Mouse (Mus musculus): ENCODE measurements around the gene Epha7. TPM values are rescaled to one million over a fixed set of nuclear protein-coding genes. Genes with fewer than 3 reads are reported as not detected.

The Epha7 gene
- polyA plus RNA-seq, 1 experiment from 2014 or later, result 1.7 TPM

DNA sequence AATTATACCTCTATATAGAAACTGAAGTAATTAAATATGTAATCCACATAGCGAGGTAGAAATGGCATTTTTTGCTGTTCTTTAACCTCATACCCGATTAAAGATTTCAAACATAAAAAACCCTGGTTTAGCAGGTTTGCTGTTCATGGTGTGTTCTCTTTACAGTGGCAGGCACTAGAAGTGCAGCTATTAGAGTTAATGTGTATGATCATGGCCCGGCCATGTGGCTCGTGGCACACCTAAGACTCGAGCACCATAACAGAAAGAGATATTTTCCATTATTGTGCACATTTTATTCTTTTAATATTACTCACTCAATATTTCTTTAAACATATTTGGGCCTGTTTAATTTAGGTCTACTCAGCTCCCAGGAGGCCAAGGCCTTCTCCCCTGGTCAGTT lies 76.7 kb downstream of the Epha7 start:
- no peaks in the 10 kb centered on the region for H3K27me3 ChIP-seq (ENCODE audit: control insufficient read depth, insufficient read depth, low read depth, low read length)
- no peak overlapping the region for H3K4me2 ChIP-seq (ENCODE audit: low read depth, low read length)
- H3K9me3 ChIP-seq (replicated peaks; ENCODE audit: control insufficient read depth, low read length), result no peaks in the 10 kb centered on the region
- no peak overlapping the region for H3K27ac ChIP-seq (ENCODE audit: low read length)
- H3K4me3 ChIP-seq (ENCODE audit: low read depth, low read length), result no peak overlapping the region
- no peaks in the 10 kb centered on the region for H3K4me1 ChIP-seq (ENCODE audit: control insufficient read depth, low read depth, low read length)
- no peak overlapping the region for H3K9ac ChIP-seq (ENCODE audit: low read depth, low read length)
- H3K36me3 ChIP-seq (ENCODE audit: control insufficient read depth, insufficient read depth), result no peaks in the 10 kb centered on the region
- 72% methylated on average over 5 of the region's 5 CpGs for WGBS (ENCODE audit: insufficient replicate concordance)
- no peak for ATAC-seq (ENCODE audit: low read depth)

- Histone ChIP-seq H3K4me3 (ENCODE audit: low read depth, low read length) (no peak overlapping the region), H3K9ac (ENCODE audit: low read depth, low read length) (no peak overlapping the region), H3K9me3 (replicated peaks; ENCODE audit: control insufficient read depth, low read length) (no peaks in the 10 kb centered on the region), H3K27ac (ENCODE audit: low read length) (no peak overlapping the region), H3K4me1 (ENCODE audit: control insufficient read depth, low read depth, low read length) (no peaks in the 10 kb centered on the region), H3K4me2 (ENCODE audit: low read depth, low read length) (no peak overlapping the region), H3K27me3 (ENCODE audit: control insufficient read depth, insufficient read depth, low read depth, low read length) (no peaks in the 10 kb centered on the region), H3K36me3 (ENCODE audit: control insufficient read depth, insufficient read depth) (no peaks in the 10 kb centered on the region)
- no peak for ATAC-seq (ENCODE audit: low read depth)
- WGBS (ENCODE audit: insufficient replicate concordance), result 57% methylated on average over 3 of the region's 3 CpGs
Measured at GRCm38 (mm10) chr4:28890102-28890501, 77.2 kb downstream of the Epha7 start.

DNA sequence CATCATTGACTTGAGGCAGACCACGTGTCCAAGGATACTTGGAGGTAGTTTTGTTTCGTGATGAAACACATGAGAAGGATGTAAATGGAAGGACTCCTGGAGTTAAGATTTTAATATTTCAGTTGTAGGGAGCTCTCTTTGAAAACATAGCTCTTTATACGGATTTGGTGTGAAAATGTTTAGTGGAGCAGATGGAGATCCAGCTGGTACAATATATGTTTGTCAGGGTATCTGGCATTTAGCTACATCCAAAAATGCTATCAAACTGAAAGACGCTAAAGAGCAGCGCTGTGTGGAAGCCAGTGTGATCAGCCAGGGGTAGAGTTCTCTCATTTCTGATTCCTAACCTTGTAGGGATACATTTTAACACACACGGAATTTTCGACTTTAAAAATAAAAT lies 82.5 kb downstream of the Epha7 start:
- WGBS (ENCODE audit: insufficient replicate concordance), result 67% methylated on average over 7 of the region's 7 CpGs
- no peaks in the 10 kb centered on the region for H3K36me3 ChIP-seq (ENCODE audit: control insufficient read depth, insufficient read depth)
- H3K9ac ChIP-seq (ENCODE audit: low read depth, low read length), result no peak overlapping the region
- H3K4me3 ChIP-seq (ENCODE audit: low read depth, low read length), result no peak overlapping the region
- H3K4me2 ChIP-seq (ENCODE audit: low read depth, low read length), result no peak overlapping the region
- no peak overlapping the region for H3K27ac ChIP-seq (ENCODE audit: low read length)
- H3K27me3 ChIP-seq (ENCODE audit: control insufficient read depth, insufficient read depth, low read depth, low read length), result no peaks in the 10 kb centered on the region
- no peak for ATAC-seq (ENCODE audit: low read depth)
- no peaks in the 10 kb centered on the region for H3K4me1 ChIP-seq (ENCODE audit: control insufficient read depth, low read depth, low read length)
- H3K9me3 ChIP-seq (replicated peaks; ENCODE audit: control insufficient read depth, low read length), result no peaks in the 10 kb centered on the region

GRCm38 (mm10) chr4:28899373-28899772 lies 86.4 kb downstream of the Epha7 start:
- Histone ChIP-seq H3K36me3 (ENCODE audit: control insufficient read depth, insufficient read depth) (no peaks in the 10 kb centered on the region), H3K4me1 (ENCODE audit: control insufficient read depth, low read depth, low read length) (no peaks in the 10 kb centered on the region), H3K4me2 (ENCODE audit: low read depth, low read length) (no peak overlapping the region), H3K4me3 (ENCODE audit: low read depth, low read length) (no peak overlapping the region), H3K27ac (ENCODE audit: low read length) (no peak overlapping the region), H3K9me3 (replicated peaks; ENCODE audit: control insufficient read depth, low read length) (no peaks in the 10 kb centered on the region), H3K27me3 (ENCODE audit: control insufficient read depth, insufficient read depth, low read depth, low read length) (no peaks in the 10 kb centered on the region), H3K9ac (ENCODE audit: low read depth, low read length) (no peak overlapping the region)
- 67% methylated on average over 4 of the region's 4 CpGs for WGBS (ENCODE audit: insufficient replicate concordance)
- ATAC-seq (ENCODE audit: low read depth), result no peak

GRCm38 (mm10) chr4:28899783-28900182 lies 86.9 kb downstream of the Epha7 start:
- H3K9ac ChIP-seq (ENCODE audit: low read depth, low read length), result no peak overlapping the region
- no peak overlapping the region for H3K27ac ChIP-seq (ENCODE audit: low read length)
- no peak for ATAC-seq (ENCODE audit: low read depth)
- no peaks in the 10 kb centered on the region for H3K27me3 ChIP-seq (ENCODE audit: control insufficient read depth, insufficient read depth, low read depth, low read length)
- no peak overlapping the region for H3K4me2 ChIP-seq (ENCODE audit: low read depth, low read length)
- WGBS (ENCODE audit: insufficient replicate concordance), result 77% methylated on average over 11 of the region's 11 CpGs
- H3K36me3 ChIP-seq (ENCODE audit: control insufficient read depth, insufficient read depth), result no peaks in the 10 kb centered on the region
- H3K9me3 ChIP-seq (replicated peaks; ENCODE audit: control insufficient read depth, low read length), result no peaks in the 10 kb centered on the region
- no peaks in the 10 kb centered on the region for H3K4me1 ChIP-seq (ENCODE audit: control insufficient read depth, low read depth, low read length)
- H3K4me3 ChIP-seq (ENCODE audit: low read depth, low read length), result no peak overlapping the region

DNA sequence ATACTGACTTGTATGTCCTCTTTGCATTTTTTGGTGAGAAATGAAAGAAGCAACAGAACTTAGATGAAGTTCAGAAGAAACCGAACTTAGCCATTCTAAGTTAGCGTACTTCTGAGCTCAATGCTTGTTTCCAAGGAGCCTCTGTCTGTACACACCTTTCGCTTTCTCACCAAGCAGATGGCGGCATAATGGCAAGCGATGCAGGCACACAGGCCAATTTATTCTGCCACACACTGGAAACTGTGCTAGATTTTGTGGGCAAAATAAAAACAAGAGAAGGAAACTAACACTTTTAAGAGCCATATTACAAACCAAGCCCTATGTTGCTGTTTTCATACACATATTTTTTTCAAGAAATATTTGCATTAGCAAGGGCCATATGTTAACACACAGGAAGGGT lies 88.6 kb downstream of the Epha7 start:
- Histone ChIP-seq H3K4me3 (ENCODE audit: low read depth, low read length) (no peak overlapping the region), H3K36me3 (ENCODE audit: control insufficient read depth, insufficient read depth) (no peaks in the 10 kb centered on the region), H3K4me1 (ENCODE audit: control insufficient read depth, low read depth, low read length) (no peaks in the 10 kb centered on the region), H3K4me2 (ENCODE audit: low read depth, low read length) (no peak overlapping the region), H3K9me3 (replicated peaks; ENCODE audit: control insufficient read depth, low read length) (no peaks in the 10 kb centered on the region), H3K27ac (ENCODE audit: low read length) (no peak overlapping the region), H3K27me3 (ENCODE audit: control insufficient read depth, insufficient read depth, low read depth, low read length) (no peaks in the 10 kb centered on the region), H3K9ac (ENCODE audit: low read depth, low read length) (no peak overlapping the region)
- ATAC-seq (ENCODE audit: low read depth), result no peak
- WGBS (ENCODE audit: insufficient replicate concordance), result 77% methylated on average over 5 of the region's 5 CpGs

DNA sequence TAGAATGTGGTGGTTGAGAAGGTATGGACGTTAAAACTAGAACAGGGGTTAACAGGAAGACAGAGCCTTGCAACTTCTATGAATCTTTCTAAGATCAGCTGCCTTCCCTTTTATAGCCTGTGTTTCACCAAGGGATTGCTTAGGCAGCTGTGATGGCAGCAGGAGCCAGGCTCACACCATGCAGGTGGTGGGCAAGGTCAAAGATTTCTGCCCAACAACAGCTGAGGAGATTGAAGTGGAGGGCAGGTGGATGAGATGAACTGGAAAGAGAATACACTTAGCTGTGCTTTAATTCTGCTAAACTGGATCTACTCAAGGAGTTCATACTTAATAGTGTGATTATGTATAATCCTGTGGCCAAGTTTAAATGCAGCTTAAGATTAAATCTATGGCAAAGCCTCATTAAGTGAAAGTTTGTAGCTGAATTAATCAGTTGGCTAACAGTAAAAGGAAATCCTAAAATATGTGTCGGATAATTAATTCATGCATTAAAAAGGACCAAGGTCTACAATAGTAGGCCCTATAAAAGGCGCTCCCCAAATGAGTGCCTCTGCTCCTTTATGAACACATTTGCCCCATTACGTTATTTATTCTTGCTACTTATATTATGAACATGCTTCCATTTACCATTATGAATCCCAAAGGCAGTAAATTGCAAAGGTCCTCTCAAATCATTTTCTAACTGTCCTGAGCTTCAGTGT lies 89.2 kb downstream of the Epha7 start:
- no peaks in the 10 kb centered on the region for H3K9me3 ChIP-seq (replicated peaks; ENCODE audit: control insufficient read depth, low read length)
- H3K4me2 ChIP-seq (ENCODE audit: low read depth, low read length), result no peak overlapping the region
- no peak for ATAC-seq (ENCODE audit: low read depth)
- H3K4me3 ChIP-seq (ENCODE audit: low read depth, low read length), result no peak overlapping the region
- WGBS (ENCODE audit: insufficient replicate concordance), result 69% methylated on average over 4 of the region's 4 CpGs
- H3K27me3 ChIP-seq (ENCODE audit: control insufficient read depth, insufficient read depth, low read depth, low read length), result no peaks in the 10 kb centered on the region
- no peak overlapping the region for H3K27ac ChIP-seq (ENCODE audit: low read length)
- no peaks in the 10 kb centered on the region for H3K36me3 ChIP-seq (ENCODE audit: control insufficient read depth, insufficient read depth)
- no peaks in the 10 kb centered on the region for H3K4me1 ChIP-seq (ENCODE audit: control insufficient read depth, low read depth, low read length)
- H3K9ac ChIP-seq (ENCODE audit: low read depth, low read length), result no peak overlapping the region

- Histone ChIP-seq H3K27me3 (ENCODE audit: control insufficient read depth, insufficient read depth, low read depth, low read length) (no peaks in the 10 kb centered on the region), H3K9ac (ENCODE audit: low read depth, low read length) (no peak overlapping the region), H3K36me3 (ENCODE audit: control insufficient read depth, insufficient read depth) (no peaks in the 10 kb centered on the region), H3K27ac (ENCODE audit: low read length) (no peak overlapping the region), H3K4me1 (ENCODE audit: control insufficient read depth, low read depth, low read length) (no peaks in the 10 kb centered on the region), H3K4me3 (ENCODE audit: low read depth, low read length) (no peak overlapping the region), H3K4me2 (ENCODE audit: low read depth, low read length) (no peak overlapping the region), H3K9me3 (replicated peaks; ENCODE audit: control insufficient read depth, low read length) (no peaks in the 10 kb centered on the region)
- ATAC-seq (ENCODE audit: low read depth), result no peak
- 67% methylated on average over 2 of the region's 2 CpGs for WGBS (ENCODE audit: insufficient replicate concordance)
Measured at GRCm38 (mm10) chr4:28906985-28907384, 94.1 kb downstream of the Epha7 start.

DNA sequence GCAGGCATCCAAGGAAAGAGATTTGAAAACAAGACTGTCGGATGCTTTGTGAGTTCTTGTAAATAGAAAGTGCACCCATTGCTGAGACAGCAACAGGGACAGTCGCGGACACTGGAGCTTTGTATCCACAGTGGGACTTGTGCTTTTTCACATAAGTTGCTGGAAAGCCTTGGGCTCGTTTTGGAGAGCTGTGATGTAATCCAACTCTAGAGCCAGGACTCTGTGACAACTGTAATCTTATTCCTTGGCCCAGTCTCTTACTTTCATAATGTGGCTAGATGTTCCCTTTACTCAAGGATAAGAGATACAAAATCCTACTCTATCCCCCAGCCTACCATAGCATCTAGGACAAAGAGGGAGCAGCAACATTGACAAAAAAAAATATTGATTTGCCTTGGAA lies 97.2 kb downstream of the Epha7 start:
- Histone ChIP-seq H3K4me1 (ENCODE audit: control insufficient read depth, low read depth, low read length) (no peaks in the 10 kb centered on the region), H3K4me3 (ENCODE audit: low read depth, low read length) (no peak overlapping the region), H3K9me3 (replicated peaks; ENCODE audit: control insufficient read depth, low read length) (no peaks in the 10 kb centered on the region), H3K27me3 (ENCODE audit: control insufficient read depth, insufficient read depth, low read depth, low read length) (no peaks in the 10 kb centered on the region), H3K9ac (ENCODE audit: low read depth, low read length) (no peak overlapping the region), H3K27ac (ENCODE audit: low read length) (no peak overlapping the region), H3K36me3 (ENCODE audit: control insufficient read depth, insufficient read depth) (no peaks in the 10 kb centered on the region), H3K4me2 (ENCODE audit: low read depth, low read length) (no peak overlapping the region)
- 58% methylated on average over 4 of the region's 4 CpGs for WGBS (ENCODE audit: insufficient replicate concordance)
- ATAC-seq (ENCODE audit: low read depth), result no peak

Measured in liver, embryonic 16.5 days (tissue).